In the genomic region with DNA sequence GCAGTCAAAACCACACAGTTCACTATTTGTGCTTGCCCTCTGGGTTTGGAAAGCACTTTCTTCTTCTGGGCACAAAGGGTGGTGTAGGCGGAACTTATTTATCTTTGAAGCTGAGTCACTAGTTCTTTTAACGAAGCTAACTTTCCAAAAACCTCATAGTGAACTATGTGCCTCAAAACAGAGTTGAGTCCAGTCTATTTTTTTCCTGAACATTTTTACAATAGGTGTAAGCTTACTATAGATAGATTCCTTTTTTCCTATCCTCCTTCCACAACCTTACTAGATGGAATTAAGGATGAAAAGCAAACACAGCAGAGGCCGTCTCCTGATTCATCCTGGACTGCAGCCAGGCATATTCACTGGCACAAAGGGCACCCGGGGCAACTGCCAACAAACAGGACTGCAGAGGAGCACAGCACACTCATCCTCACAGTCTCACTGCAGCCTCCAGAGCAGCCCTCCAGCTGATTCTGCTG, we compare ENCODE assay signal across 7 mouse cellular contexts.
DNase-seq lines count a peak whose midpoint lies in the region; ATAC-seq lines count a peak whose summit lies in the region.

No protein-coding gene starts in this region.

- no peaks in the 10 kb centered on the region for H3K9me3 ChIP-seq in midbrain, embryonic 15.5 days
- H3K9me3 ChIP-seq in midbrain, embryonic 11.5 days (ENCODE audit: control insufficient read depth, low read length) = no peaks in the 10 kb centered on the region

- 67% methylated on average over 4 of the region's 4 CpGs for WGBS in midbrain, embryonic 15.5 days
- 83% methylated on average over 4 of the region's 4 CpGs for WGBS in midbrain, embryonic 11.5 days

- 0 out of 2 replicates have a peak overlapping the region, but pooled peaks have one; percentile 15 for H3K27ac ChIP-seq in midbrain, embryonic 15.5 days
- no peak overlapping the region; the same call in 1 of the 2 replicates for H3K27ac ChIP-seq in midbrain, embryonic 11.5 days (ENCODE audit: low read depth, low read length)

- H3K9ac ChIP-seq in midbrain, embryonic 15.5 days = no peak overlapping the region
- no peak overlapping the region for H3K9ac ChIP-seq in midbrain, embryonic 11.5 days (ENCODE audit: low read length)

- no peak for ATAC-seq in midbrain, embryonic 15.5 days (replicated peaks)
- no peak for ATAC-seq in midbrain, embryonic 11.5 days (ENCODE audit: low FRiP score)

- no peak overlapping the region for H3K4me3 ChIP-seq in midbrain, embryonic 15.5 days
- no peak overlapping the region for H3K4me3 ChIP-seq in midbrain, embryonic 11.5 days (ENCODE audit: low read depth, low read length)

- DNase-seq in midbrain, embryonic 11.5 days (ENCODE audit: low spot score, missing footprints) = no peak
- peak; percentile 16 for DNase-seq in brain, embryonic 18.5 days (ENCODE audit: low read depth, low spot score)
- DNase-seq in gastrocnemius, postnatal 36 days = peak; percentile 10 to 17
- peak; percentile 31 to 36 for DNase-seq in layer of hippocampus, postnatal 36 days
- peak; percentile 15 for DNase-seq in testis, postnatal 14 days (ENCODE audit: low spot score)
- no peak for DNase-seq in embryo, embryonic 10 days (ENCODE audit: low spot score)

- no peak overlapping the region for H3K4me2 ChIP-seq in midbrain, embryonic 15.5 days
- H3K4me2 ChIP-seq in midbrain, embryonic 11.5 days = no peak overlapping the region

- peaks cover 35% of the 10 kb centered on the region for H3K36me3 ChIP-seq in midbrain, embryonic 15.5 days (replicated peaks)
- H3K36me3 ChIP-seq in midbrain, embryonic 11.5 days (ENCODE audit: control insufficient read depth, insufficient read depth, low read length) = peaks cover 8% of the 10 kb centered on the region; the same call in 1 of the 2 replicates

- H3K4me1 ChIP-seq in midbrain, embryonic 15.5 days = no peaks in the 10 kb centered on the region; the same call in 1 of the 2 replicates
- no peaks in the 10 kb centered on the region for H3K4me1 ChIP-seq in midbrain, embryonic 11.5 days (ENCODE audit: control insufficient read depth, insufficient read depth, low read length)

- H3K27me3 ChIP-seq in midbrain, embryonic 15.5 days (replicated peaks) = no peaks in the 10 kb centered on the region
- no peaks in the 10 kb centered on the region for H3K27me3 ChIP-seq in midbrain, embryonic 11.5 days (ENCODE audit: control insufficient read depth, insufficient read depth, low read length)

- intact Hi-C loops in gastrocnemius, postnatal 36 days (cut with DNase I) = loop anchor here (5.0 kb wide), 1 partner anchor 77 kb away; no protein-coding TSS in a partner anchor

Comparison
In these comparisons a context has a peak if more than half of its experiments do, and no peak if none do; other contexts are left out.
1. DNase-seq: peak in brain, embryonic 18.5 days (single experiment), gastrocnemius, postnatal 36 days (2 of 2), layer of hippocampus, postnatal 36 days (2 of 2) and testis, postnatal 14 days (single experiment); none in midbrain, embryonic 11.5 days (single experiment) and embryo, embryonic 10 days (single experiment).